Mouse (Mus musculus) Patski (cell line): ENCODE data around the gene Ttc28. TPM values are rescaled to one million over a fixed set of nuclear protein-coding genes. Genes with fewer than 3 reads are reported as not detected.

Source experiments
- ATAC-seq: fragments of 100-300 bp; one replicate; pipeline ENCODE4 v1.8.0; 2021
- CTCF ChIA-PET: fragments of 350-600 bp; sonication (Branson Sonifier 250); formaldehyde crosslinking; loops from one replicate; lab custom pipeline; 2022; ENCODE audit warnings: inconsistent platforms; lab: Charles Lee
- POLR2A ChIA-PET: fragments of 350-600 bp; sonication (Branson Sonifier 250); formaldehyde crosslinking; loops from one replicate; lab custom pipeline; 2022; ENCODE audit warnings: antibody characterized with exemption, inconsistent platforms; lab: Charles Lee
- DNase-seq: peaks from one replicate; pipeline ENCODE4 v3.0.0-alpha.2; 2011; ENCODE audit warnings: low read depth, low spot score
- H3K27me3 ChIP-seq: fragments of 371-371 bp; one replicate; pipeline ENCODE4 v1.5.1; 2021
- CTCF ChIP-seq: fragments of 100-300 bp; IDR thresholded peaks from one replicate; pipeline ENCODE4 v1.5.1; 2021
- in situ Hi-C: fragments of 300-500 bp; cut with MboI; formaldehyde crosslinking; loops from 3 replicates; pipeline ENCODE4 v1.11.1; 2018; ENCODE audit warnings: low pct_unique_long_range_greater_than_20kb, mixed read lengths
- polyA plus RNA-seq: library from polyadenylated mRNA; unstranded; gene quantifications from one replicate; pipeline ENCODE4 v1.2.3, GENCODE M21; 2021

Ttc28 gene
- polyA plus RNA-seq, 1 experiment from 2014 or later = 9.0 TPM

DNA sequence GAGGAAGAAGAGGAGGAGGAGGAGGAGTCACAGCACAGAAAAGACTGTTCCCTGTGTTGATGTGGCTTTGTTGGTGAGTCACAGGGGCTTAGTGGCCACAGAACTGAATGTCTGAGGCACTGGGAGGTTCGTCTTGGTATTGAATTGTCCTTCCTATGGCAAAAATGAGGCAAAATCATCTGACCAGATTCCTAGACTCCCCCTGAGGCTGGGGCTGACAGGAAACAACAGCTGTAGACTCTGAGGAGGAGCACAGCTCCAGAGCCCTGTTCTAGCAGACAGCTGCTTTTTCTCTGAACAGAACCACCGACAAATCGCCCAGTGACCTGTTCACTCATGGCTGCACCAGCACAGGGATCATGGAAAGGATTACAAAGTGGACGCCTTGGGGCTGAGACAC lies 326.2 kb downstream of the Ttc28 start:
- CTCF ChIA-PET = interaction anchor here (1.1 to 5.0 kb wide), 3 partner anchors 13 to 226 kb away, joined by 3 to 44 read pairs (median 3); no protein-coding TSS in a partner anchor
- DNase-seq (no peak), ATAC-seq (peak; percentile 62)
- in situ Hi-C loops = loop anchor here (5.0 kb wide), 3 partner anchors 46 to 224 kb away; no protein-coding TSS in a partner anchor
- POLR2A ChIA-PET = no interaction called here
- H3K27me3 ChIP-seq = no peaks in the 10 kb centered on the region
- TF ChIP-seq CTCF = no peak

DNA sequence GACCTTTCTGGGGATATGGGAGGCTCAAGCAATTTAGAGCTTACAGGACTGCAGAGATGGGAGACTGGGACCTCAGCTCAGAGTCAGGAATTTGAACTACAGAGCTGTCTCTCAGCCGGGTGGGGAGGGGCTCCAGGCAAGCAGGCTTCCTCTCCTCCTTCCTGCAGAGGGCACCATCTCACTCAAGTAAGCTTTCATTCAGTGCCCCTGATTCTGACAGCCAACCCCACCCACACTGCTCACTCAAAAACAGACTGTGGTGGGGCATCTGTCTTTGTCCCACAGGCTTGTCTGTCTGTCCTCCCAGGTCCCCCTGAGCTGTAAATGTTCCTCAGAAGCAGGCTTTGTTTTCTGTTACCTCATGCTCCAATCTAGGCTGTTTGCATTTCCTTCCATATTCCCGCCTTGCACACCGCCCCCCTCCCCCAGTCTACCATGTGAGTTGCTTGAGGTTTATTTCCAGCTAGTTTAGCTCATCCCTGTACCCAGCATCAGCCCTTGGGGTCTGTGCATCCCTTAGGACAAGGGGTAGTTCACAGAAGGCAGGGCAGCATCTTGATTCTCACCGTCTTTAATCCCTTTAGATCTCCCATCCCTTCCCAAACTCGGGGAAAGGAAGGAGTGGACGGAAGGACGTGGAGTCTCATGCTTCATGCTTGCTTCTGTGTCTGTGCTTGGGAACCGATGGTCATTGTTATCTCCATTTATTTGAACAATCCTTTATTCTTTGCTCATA lies 328.5 kb downstream of the Ttc28 start:
- POLR2A ChIA-PET = interaction anchor here (0.6 kb wide), 1 partner anchor 19 kb away, joined by 3 read pairs; no protein-coding TSS in a partner anchor
- in situ Hi-C loops = loop anchor here (5.0 kb wide), 3 partner anchors 44 to 226 kb away; no protein-coding TSS in a partner anchor
- H3K27me3 ChIP-seq = no peaks in the 10 kb centered on the region
- DNase-seq = no peak
- CTCF ChIA-PET = interaction anchor here (0.5 to 5.0 kb wide), 33 partner anchors 10 to 429 kb away, joined by 3 to 44 read pairs (median 4); partner anchors contain the start of gene Chek2
- TF ChIP-seq CTCF = no peak
- ATAC-seq = no peak

DNA sequence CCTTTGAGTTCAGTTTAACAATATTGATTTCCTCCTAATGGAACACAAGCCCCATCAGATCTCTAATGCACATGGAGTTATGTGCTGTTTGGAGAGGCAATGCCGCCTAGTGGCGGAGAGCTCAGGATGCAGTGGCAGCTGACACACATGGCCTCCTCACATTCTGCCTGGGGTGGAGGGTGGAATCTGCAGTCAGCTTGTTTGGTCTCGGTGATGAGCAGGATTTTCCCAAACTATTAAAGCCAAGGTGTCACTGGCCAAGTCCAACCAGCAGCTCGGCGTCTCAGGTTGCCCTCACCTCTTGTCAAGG lies 329.0 kb downstream of the Ttc28 start:
- TF ChIP-seq CTCF = peak; percentile 88
- DNase-seq (no peak), ATAC-seq (no peak)
- ChIA-PET CTCF (interaction anchor here (0.9 to 5.0 kb wide), 25 partner anchors 10 to 368 kb away, joined by 3 to 44 read pairs (median 4); partner anchors contain the start of gene Chek2), POLR2A (interaction anchor here (0.9 kb wide), 1 partner anchor 16 kb away, joined by 4 read pairs; no protein-coding TSS in a partner anchor)
- H3K27me3 ChIP-seq = no peaks in the 10 kb centered on the region
- in situ Hi-C loops = loop anchor here (5.0 kb wide), 3 partner anchors 44 to 226 kb away; no protein-coding TSS in a partner anchor

DNA sequence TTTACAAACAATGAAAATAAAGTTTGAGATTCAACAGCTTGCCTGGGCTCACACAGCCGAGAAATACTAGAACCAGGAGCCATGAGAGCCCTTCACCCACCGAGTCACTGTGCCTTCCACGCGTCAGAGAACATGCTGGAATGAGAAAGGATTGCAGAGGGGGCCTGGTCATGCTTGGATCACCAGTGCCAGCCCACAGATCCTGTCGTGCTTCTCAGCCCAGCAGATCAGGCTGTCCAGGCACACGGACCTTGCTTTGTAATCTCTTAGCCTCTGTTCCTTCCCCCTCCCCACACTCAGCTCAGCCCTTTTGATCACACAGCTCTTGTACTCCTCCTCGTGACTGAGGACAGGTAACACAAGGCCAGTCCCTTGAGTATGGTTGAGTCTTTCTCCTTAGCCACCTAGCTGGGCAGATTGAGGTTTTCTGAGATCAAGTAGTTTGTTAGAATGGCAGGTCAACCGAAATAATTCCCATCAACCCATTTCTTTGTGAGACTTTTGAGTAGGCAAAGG lies 334.4 kb downstream of the Ttc28 start:
- H3K27me3 ChIP-seq = no peaks in the 10 kb centered on the region
- ChIA-PET POLR2A (interaction anchor here (2.1 kb wide), 1 partner anchor 13 kb away, joined by 5 read pairs; no protein-coding TSS in a partner anchor), CTCF (interaction anchor here (1.1 to 1.2 kb wide), 2 partner anchors 10 to 44 kb away, joined by 3 read pairs; no protein-coding TSS in a partner anchor)
- TF ChIP-seq CTCF = no peak
- DNase-seq (no peak), ATAC-seq (no peak)
- in situ Hi-C loops = no loop called here

DNA sequence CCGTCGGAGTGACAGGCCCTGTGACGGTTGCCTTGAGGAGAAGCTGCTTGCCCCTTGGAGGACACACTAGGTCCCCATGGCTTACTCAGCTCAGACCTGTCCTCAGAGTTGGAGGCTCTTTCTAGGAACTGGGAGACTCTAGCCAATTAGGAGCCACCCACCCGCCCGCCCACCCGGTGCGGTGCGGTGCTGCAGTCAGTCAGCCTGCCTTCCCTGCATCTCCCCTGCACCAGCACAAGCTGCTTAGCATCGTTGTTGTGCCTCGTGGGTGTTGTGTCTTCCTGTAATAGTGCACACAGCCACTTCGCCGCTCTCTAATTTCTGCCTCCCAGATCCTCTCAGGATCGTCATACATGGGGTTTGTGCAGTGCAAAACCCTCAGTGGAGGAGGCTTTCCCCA lies 335.3 kb downstream of the Ttc28 start:
- no peak for TF ChIP-seq CTCF
- DNase-seq = no peak
- H3K27me3 ChIP-seq = no peaks in the 10 kb centered on the region
- in situ Hi-C loops = no loop called here
- ATAC-seq = no peak
- ChIA-PET POLR2A (interaction anchor here (2.1 kb wide), 1 partner anchor 12 kb away, joined by 5 read pairs; no protein-coding TSS in a partner anchor), CTCF (interaction anchor here (1.1 to 1.3 kb wide), 2 partner anchors 11 to 42 kb away, joined by 3 to 4 read pairs; no protein-coding TSS in a partner anchor)

DNA sequence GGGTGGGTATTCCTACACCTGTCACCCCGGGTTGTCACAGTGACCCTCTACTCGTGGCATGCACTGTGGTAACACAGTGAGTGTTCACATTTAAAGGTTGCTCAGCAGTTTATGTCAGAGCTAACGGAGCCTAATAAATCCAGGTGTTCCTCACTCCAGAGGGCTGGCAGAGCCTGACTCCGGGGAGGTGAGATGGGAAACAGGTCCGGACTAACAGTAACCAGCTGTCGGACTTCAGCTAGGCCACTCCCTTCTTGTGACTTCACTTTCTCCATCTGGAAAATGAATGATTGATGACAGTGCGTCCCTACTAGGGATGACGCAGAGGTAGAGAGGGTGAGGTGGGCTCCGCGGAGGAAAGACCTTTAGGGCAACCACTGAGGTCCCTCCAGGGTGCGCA lies 336.1 kb downstream of the Ttc28 start:
- ChIA-PET CTCF (interaction anchor here (1.3 to 5.3 kb wide), 2 partner anchors 8 to 41 kb away, joined by 4 to 44 read pairs; no protein-coding TSS in a partner anchor), POLR2A (interaction anchor here (1.4 kb wide), 1 partner anchor 15 kb away, joined by 3 read pairs; no protein-coding TSS in a partner anchor)
- ATAC-seq (no peak), DNase-seq (no peak)
- H3K27me3 ChIP-seq = no peaks in the 10 kb centered on the region
- TF ChIP-seq CTCF = no peak
- in situ Hi-C loops = no loop called here

DNA sequence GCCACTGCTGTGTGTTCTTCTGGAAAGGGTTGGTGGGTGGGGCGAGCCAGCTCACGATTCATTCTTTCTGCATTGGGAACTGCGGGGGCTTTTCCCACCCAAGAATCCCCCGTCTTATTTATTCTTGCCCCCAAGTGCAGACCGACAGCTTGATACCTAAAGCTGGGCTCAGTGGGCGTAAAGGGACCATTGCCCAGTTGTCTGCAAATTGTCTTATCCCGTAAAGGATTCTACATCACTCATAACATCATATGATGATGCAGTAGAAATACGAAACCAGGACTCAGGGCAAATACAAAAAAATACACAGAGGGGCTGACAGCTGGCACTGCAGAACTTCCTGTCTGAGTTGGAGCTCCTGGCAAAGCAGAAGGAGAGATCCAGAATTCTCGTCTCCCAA lies 336.6 kb downstream of the Ttc28 start:
- DNase-seq (no peak), ATAC-seq (no peak)
- POLR2A ChIA-PET = interaction anchor here (1.4 kb wide), 1 partner anchor 14 kb away, joined by 3 read pairs; no protein-coding TSS in a partner anchor
- CTCF ChIA-PET = interaction anchor here (5.3 kb wide), 1 partner anchor 8 kb away, joined by 44 read pairs; no protein-coding TSS in a partner anchor
- H3K27me3 ChIP-seq = no peaks in the 10 kb centered on the region
- in situ Hi-C loops = no loop called here
- TF ChIP-seq CTCF = no peak

DNA sequence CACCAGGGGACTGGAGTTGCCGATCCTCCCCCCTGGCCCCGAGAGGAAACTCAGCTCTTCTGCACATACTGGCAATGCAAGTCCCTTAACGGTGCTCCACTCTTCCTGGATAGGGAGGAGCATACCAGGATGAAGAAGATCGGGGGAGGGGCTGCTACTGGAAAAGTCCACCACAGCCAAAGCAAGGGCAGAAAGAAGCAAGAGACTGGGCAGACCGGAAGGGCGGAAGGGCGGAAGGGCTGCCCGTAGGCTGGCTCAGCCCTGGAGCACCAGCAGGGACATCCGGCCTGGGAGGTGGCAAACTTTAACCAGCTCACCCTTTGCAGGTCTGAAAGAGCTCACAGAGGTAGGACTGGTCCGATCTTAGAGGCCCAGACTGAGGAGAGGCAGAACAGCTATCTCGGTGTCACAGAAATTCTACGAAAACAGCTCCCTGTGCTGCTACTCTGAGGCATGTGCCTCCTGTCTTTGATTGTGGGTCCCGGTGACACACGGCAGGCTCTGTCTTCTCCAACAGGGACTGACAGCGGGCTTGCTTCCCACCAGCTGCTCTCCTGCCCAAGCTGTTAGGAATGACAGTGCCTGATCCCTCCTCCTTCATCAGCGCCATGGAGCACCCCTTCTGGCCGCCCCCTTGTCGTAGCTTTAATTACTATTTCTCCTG lies 338.0 kb downstream of the Ttc28 start:
- in situ Hi-C loops = no loop called here
- CTCF ChIA-PET = interaction anchor here (1.1 to 5.3 kb wide), 3 partner anchors 10 to 32 kb away, joined by 3 to 44 read pairs (median 4); no protein-coding TSS in a partner anchor
- POLR2A ChIA-PET = interaction anchor here (1.3 kb wide), 1 partner anchor 11 kb away, joined by 6 read pairs; no protein-coding TSS in a partner anchor
- ATAC-seq (no peak), DNase-seq (no peak)
- no peaks in the 10 kb centered on the region for H3K27me3 ChIP-seq
- no peak for TF ChIP-seq CTCF

DNA sequence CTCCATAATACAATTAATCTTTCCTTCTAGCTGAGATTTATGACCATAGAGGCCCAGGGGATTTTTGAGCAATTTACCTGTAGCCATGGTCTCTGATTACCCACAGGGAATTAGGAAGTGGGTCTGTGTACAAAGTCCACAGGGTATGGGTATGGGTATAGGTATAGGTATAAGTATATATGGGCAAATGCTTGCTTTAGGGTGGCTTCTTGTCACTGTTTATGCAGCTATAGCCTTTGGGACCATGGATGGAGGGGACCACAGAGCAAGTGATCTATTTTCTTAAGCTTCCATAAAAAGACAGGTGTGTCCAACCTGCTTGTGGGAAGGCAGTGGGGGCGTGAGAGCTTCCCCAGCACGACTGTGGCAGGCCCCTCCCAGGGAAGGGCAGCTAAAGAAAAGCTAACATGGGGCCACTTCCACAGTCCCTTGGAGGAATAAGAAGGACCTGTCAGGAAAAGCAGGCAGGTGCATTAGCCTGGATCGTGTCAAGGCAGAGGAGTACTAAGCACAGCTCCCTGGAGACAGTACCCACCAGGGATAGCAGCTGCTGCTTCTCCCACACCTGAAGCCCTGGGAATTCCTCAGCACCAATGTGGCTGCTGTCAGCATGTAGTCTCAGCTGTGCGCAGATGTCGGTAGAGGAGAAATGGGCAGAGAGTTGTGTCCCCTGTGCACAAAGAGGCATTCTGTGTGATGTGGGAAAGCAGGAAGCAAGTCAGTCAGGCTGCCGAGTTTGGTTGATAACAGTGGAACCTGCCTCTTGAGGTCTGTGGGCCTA lies 338.7 kb downstream of the Ttc28 start:
- POLR2A ChIA-PET = interaction anchor here (1.3 kb wide), 1 partner anchor 10 kb away, joined by 6 read pairs; no protein-coding TSS in a partner anchor
- no peak for ATAC-seq
- DNase-seq = no peak
- no peaks in the 10 kb centered on the region for H3K27me3 ChIP-seq
- TF ChIP-seq CTCF = no peak
- in situ Hi-C loops = no loop called here
- CTCF ChIA-PET = interaction anchor here (1.0 to 5.3 kb wide), 4 partner anchors 10 to 39 kb away, joined by 3 to 44 read pairs (median 4); no protein-coding TSS in a partner anchor
